Mouse (Mus musculus): ENCODE data around the gene Noc2l.

Gene Noc2l

DNA sequence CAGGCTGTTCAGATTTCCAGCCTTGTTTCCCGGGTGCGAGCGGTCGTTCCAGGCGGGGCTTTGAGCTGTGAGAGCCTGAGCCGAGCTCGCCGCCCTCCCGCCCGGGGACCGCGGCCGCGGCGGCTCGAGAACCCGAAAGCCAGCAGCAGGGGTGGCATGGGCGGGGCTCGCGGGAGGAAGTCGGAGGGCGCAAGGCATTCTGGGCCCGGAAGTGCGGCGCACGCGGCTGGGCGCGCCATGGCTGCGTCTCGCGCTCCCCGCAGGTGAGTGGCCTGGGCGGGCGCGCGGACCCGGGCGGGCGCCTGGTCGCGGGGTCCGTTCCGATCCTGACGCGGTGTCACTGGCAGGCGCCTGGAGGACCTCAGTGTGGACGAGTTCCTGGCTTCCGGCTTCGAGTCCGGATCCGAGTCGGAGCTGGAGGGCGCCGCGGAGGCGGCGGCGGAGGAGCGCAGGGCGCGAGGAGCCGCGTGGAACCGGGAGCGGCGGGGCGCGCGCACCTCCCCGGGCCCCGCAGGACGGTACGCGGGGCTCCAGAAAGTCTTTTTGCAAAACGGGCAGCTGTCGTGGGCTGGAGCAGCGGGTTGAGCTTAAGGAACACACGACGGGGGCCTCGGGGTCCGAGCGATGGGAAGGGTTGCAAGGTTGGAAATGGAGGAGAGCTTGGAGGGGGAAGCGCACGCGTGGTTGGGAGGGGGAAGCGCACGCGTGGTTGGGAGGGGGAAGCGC, at the start of gene Noc2l:
Gene Noc2l (plus strand): TSS at position 203 of the 726 bp plus-strand sequence.
- DNase-seq (ENCODE audit: low spot score in 2 of 2): peak; percentile 80 to 88

DNA sequence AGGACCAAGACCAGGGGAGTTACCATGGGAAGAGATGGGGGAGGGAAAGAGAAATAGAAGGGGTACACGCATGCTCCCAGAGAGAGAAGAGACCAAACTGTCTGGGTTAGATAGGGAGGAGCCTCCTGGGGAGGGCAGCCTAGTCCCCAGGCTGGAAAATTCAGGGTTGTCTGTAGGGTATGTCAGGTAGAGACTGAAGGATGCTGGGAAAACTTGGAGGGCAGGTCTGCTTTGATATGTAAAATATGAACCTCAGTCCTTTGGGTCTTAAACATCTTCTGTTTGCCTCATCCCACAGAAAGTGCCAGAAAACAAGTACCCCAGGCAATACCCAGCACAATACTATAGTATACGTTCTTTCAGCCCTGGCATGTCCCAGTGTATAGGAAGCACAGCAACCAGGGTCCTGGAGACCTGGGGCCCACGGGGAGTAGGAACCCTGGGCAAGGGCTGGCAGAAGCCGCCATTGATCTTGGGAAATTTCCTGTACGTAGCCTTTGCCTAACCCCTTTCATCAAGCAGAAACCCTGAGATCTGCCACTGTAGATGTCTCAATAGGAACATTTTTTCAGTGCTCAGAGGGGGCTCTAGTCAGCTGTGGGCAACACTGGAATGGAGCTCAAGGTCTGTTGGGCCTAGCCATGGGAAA, 47.5 kb upstream of the Noc2l start:
- no peak for DNase-seq (ENCODE audit: low spot score in 2 of 2)

DNA sequence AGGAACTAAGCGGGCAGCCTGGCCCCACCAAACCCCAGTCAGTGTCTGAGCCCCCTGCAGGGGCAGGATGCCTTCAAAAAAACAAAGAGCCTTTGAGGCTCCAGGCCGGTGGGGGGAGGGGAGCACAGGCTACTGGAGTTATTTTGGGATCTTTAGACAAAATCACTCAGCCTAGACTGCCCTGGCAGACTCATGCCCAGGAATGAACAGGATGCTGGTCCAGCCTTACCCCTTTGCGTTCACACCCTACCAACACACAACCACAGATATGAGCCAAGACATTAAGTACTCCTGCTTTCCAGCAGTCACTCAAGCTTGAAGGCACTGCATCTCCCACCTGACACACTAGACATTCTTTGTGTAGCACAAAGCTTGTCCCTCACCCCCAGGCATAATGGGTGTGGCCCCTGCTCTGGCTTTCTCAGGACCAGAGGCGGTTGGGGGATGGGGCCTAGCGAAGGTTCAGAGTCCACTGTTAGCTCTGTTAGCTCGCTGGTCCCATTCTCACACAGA, 46.9 kb upstream of the Noc2l start:
- no peak for DNase-seq (ENCODE audit: low spot score in 2 of 2)

DNA sequence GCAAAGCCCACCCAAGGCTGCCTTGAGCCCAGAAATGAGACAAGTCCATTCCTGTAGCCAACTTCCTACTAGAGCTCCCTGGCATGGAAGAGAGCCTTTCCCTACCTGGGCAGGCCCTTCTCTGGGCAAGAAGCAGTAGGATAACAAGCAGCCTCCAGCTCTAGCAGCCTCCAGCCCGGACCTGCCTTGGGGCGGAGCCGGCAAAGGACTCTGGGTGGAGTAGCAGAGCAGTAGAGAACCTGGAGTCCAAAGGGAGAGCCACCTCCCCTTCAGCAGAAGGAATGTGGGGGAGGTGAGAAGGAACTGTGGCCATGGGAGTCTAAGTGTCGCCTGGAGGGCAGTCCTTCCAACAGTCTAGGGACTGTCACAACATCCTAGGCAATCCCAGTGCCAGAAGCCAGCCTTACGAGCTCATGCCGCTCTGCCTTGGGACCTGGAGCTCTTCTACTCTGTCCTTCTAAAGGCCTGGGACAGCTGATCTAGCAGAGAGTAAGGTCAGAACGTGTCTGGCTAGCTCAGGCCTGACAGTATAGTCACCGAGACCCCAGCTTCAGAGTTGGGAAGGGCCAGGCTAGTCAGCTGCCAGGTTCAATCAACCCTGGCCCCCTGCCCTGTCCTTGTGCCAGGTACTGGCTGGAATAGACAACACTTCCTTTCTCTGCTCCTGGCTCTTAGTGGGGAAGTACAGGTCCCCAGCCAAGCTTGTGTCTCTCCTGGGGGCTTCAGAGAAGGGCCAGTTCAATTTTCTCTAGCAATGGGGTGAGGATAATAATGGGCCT, 43.2 kb upstream of the Noc2l start:
- DNase-seq (ENCODE audit: low spot score in 2 of 2): peak; percentile 56 to 69

DNA sequence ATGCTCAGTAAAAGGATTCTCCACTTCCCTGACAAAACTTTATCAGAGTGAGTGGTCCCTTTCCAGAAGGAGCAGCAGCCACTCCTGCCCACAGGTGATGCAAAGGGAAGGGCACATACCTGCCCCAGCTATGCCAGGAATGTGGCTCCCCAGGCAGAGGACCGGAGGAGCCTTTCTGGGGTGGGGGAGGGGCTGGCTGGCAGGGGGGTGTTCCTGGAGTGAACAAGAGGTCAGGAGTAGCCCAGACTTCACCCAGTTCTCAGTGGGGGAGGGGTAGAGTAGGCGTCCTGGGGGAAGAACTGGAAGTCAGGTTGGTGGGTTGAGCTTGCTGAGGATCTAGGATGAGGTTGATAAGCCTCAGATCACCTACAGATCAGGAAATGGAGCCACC, 42.6 kb upstream of the Noc2l start:
- DNase-seq (ENCODE audit: low spot score in 2 of 2): no peak

DNA sequence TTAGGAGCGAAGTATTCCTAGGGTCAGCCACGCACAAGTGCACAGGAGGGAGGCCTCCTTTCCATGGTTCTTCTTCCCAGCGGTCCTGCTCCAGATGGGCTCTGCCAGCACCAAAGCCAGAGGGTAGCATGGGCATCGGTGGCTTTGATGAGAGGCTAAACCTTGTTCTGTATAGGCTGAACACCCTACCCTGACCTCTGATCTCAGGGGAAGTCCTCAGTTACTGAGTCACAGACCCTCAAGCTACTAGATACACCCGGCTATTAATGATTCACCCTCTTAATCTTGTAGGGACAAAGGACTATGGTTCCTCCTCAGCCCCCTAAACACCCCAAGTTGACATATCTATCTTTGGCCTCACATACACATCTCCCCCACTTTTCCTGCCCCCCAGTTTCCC, 41.9 kb upstream of the Noc2l start:
- no peak for DNase-seq (ENCODE audit: low spot score in 2 of 2)

DNA sequence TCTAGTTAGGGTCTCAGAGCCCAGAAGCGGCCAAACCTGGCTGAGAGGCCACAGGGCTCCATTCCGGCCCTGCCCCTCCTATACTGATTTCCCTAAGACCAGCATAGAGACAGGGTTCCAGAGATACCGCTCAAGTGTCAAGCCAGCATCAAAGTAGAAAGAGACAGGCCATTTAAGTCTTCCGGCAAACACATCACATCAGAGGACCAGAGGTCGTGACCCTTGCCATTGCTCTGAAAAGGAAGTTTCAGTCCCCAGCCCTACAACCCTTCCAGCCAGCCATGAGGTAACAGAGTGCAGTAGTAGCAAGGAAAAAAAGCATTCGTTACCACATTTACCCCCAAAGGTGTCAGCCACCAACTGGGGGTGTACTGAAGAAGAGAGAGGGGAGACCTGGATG, 41.5 kb upstream of the Noc2l start:
- no peak for DNase-seq (ENCODE audit: low spot score in 2 of 2)

DNA sequence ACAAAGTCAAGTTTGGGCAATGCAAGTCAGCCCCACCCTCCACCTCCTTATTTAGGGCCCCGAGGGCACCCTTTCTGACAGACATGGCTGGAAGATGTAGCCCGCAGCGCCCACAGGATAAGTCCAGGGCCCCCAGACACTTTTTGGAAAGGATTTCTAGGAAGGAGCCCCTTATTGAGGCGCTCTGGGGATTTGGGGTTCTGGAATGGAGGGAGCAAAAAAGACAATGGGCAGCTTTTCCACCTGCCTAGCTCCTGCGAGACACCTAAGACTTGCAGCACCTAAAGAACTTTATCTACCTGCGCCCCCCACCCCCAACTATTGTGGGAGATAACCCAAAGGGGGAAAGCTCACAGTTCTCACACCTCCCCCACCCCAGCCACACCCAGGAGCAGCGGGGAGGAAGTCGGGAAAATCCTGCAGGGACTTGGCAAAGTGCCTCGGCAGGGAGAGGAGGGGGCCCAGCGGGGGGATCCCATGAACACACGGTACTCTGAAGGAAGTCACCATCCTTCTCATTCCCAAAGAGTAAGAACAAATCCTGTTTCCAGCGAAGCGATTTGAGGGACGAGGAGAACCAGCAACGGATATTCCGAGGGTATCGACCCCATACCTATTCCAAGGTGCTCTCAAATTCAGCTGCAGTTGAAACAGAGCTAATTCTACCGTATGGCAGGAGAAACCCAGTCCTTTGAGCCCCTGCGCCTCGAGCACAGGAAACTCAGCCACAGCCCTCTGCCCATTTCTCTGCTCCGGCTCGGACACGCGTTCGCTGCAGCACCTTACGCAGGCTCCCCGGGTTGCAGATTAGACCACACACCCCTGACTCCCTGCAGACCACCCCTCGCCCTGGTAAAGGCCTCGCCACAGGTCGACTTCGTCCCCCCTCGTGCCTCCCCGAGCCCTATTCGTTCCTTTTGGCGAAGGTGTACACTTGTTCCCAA, 39.6 kb upstream of the Noc2l start:
- peak; percentile 38 to 41 for DNase-seq (ENCODE audit: low spot score in 2 of 2)

DNA sequence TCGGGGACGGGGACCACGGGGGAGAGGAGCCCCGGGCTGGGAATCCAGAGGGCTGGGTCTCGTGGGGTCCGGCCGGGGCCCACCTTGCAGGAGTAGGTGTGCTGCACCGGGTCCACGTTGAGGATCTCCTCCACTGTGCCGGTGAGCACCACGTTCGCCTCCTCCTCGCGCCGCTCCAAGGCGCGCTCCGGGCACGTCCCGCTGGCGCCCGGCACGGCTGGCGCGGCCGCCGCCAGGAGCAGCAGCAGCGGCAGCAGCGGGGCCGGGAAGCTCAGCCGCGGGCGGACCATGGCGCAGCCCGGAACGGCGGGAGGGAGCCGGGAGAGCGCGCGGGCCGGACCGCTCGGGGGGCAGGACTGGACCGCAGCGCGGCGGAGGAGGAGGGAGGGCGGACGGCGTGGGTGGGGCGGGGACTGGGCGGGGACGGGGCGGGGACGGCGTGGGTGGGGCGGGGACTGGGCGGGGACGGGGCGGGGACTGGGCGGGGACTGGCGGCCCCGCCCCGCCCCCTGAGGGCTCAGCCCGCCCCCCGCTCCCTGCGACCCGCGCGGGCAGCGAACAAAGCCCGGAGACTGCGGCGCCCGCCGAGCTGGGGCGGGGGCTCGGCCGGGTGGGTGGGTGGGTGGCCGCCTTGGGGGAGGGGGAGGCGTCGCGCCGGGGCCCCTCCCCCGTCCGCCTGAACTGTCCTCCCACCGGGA, 38.5 kb upstream of the Noc2l start, which contains the start of gene Agrn:
Gene Agrn (minus strand): TSS at position 358 of the 698 bp plus-strand sequence.
- peak; percentile 46 to 64 for DNase-seq (ENCODE audit: low spot score in 2 of 2)

DNA sequence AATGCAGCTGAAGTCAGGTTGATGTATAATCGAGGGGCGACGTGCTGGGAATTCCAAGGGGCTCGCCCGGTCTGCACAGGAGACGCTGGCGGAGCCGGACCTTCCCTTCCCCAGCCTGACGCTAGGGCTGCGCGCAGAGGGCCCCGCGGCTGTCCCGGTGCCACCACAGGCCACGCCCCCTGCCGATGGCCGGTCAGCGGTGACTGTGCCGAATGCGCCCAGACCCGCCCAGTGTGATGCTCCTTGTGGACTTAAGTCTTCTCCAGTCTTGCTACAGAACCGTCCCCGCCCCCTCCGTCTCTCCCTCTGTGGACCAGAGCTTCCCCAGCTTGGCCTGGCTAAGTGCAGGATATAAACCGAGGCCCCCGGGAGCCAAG, 38.0 kb upstream of the Noc2l start:
- DNase-seq (ENCODE audit: low spot score in 2 of 2): peak; percentile 78 to 92

DNA sequence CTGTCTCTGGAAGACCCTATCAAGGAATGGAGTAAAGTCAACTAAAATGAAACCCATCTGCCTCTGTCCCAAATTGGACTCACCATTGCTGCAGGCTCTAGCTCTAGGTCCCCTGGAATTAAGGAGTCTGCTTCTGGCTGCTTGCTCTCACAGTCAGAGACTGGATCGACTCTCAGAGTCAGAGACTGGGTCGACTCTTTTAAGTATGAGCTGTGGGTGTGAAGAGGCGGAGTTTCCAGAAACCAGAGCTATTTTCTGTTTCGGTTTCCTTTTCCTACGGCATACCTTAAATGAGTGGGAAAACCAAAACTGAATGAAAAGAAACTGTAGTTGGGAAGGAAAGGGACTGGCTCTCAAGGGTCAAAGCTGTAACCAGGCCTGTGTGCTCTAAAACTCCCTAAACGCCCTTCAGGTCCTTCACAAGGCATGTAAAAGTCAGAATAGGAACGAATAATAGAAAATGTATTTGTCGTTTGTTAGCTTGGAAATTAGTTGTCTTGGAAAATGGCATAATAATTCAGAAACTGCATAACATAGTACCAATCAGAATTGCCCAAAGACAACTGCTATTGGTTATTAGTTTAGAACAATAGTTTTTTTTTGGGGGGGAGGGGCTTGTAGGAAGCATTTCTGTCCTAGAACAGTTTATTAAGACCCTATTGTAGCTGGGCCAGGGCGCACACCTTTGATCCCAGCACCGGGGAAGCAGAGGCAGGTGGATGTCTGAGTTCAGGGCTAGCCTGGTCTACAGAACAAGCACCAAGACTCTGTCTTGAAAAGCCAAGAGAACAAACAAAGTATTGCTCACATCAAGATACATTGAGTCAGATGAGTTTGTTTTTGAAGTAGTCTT, 35.0 kb upstream of the Noc2l start, which contains the start of gene Isg15:
Gene Isg15 (minus strand): TSS at position 196 of the 853 bp plus-strand sequence.
- no peak for DNase-seq (ENCODE audit: low spot score in 2 of 2)

DNA sequence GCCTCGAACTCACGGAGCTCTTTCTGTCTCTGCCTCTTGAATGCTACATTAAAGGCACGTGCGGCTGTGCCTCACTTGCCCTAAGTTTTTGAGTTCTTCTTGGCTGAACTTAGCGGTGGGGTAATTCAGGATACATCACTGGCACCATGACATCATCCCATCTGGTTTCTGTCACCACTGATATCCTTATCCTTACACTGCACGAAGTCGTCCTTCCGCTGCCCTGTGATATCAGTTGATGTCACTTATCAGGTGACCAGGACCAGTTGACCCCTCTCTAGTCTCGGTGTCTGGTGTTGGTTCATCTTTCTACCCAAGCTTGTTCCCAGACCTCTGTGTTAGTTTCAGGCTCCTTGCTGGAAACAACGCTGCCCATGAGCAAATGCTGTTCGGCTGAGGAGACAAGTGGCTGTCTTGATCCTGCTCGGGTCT, 33.3 kb upstream of the Noc2l start:
- no peak for DNase-seq (ENCODE audit: low spot score in 2 of 2)

DNA sequence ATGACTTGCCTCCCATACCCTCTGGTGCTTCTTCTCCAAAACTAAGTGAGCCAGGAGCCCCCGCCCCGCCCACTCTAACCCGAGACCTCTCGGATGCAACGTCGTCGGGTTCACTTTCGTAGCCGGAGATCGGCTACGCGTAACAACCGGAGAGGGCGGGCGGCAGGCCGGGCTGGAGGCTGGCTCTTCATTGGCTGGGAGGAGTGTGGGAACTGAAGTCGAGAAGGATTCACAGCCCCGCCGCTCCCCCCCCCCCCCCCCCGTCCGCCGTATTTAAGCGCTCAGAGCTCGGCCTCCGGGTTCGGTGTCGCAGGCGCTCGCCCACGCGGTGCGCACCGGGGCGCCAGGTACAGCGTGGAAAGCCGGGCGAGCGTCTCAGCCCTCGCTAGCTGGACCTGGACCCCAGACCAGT, 32.8 kb upstream of the Noc2l start, which contains the start of gene AW011738:
Gene AW011738 (plus strand): TSS at position 304 of the 412 bp plus-strand sequence.
- DNase-seq (ENCODE audit: low spot score in 2 of 2): peak in 1 of 2 experiments; percentile 66

DNA sequence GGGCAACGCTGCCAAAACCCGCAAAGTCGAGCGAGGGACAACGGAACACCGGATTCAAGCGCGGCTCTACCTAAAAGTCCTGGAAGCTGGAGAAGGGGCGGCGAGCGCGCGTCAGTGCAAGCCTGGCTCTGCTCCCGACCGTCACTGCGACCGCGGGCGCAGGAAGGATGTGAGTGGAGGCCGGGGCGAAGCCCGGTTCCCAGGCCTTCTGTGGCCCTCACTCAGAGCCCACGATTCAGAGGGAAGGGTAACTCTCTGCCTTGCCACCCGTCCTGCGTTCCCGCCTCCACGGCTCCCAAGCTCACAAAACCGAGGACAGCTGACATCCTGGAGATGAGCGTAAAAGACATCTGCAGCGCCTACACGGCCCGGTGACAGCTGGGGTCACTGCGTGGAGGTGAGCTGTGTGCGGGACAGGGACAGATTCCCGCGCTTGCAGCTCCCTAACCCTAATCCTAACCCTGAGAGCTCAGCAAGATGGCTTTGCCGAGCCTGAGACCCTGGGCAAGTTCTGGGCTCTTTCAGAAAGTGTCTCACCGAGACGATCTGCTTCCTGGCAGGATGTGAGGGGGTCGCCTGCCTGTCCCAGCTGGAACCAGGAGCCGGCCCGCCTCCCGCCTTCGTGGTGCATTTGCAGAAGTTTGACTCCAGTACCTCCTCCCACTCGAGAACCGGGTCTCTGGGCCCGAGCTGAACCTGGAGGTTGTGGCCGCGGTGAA, 32.2 kb upstream of the Noc2l start:
- no peak for DNase-seq (ENCODE audit: low spot score in 2 of 2)

DNA sequence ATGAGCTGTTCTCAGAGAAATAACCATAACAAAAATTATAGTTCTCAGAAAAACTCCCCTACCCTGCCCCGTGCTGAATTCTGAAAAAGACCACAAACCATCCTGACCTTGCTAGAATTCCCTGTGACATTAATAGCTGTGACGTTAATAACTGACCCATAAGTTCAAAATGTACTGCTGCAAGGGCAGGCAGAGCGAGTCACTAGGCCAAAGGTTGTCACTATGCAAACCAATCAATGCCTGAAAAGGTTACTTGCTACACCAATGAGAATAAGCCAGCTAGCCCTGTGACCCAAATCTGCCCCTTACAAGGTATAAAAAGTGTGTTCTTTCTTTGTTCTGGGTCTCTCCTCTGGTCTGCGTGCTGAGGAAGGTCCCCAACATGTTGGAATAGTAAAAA, 26.9 kb upstream of the Noc2l start:
- DNase-seq (ENCODE audit: low spot score in 2 of 2): no peak

DNA sequence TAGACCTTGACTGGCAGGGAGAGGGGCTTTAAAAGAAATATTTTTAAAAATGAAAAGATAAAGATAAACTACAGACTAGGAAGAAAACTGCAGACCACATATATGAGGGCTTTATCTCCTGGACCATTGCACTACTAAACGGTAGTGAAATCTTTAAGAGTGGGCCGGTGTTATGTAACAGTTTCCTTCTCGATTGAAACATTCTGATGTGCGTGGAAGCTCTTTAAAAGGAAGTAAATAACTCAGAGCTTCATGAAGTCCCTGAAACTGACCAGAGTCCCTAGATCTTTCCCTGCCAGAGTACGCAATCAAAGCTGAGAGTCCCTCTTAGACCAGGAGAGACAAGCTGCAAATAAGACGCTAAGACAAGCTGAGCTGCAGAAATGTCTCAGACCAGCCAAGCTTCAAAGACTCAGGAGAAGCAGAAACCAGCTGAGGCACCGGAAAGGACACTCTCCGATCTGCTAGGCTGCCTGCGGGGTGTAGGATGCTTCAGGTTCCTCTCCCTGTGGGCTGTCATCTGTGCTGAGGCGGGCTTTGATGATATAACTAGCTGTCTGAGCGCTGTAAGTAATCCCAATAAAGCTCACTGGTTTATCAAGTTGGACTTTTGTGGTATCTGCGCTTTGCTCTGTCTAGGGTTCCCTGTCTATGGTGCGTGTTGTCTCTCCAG, 25.7 kb upstream of the Noc2l start:
- no peak for DNase-seq (ENCODE audit: low spot score in 2 of 2)

DNA sequence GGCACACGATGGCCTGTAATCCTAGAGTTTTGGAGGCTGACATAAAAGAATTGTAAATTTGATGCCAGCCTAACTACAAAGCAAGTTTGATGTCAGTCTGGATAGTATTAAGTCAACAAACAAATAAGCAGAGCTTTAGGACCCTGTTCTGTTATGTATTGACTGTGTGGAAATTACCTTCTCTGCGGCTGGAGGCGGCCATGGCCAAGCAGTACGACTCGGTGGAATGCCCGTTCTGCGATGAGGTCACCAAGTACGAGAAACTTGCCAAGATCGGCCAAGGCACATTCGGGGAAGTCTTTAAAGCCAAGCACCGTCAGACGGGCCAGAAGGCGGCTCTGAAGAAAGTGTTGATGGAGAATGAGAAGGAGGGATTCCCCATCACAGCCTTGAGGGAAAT, 22.7 kb upstream of the Noc2l start:
- DNase-seq (ENCODE audit: low spot score in 2 of 2): no peak

DNA sequence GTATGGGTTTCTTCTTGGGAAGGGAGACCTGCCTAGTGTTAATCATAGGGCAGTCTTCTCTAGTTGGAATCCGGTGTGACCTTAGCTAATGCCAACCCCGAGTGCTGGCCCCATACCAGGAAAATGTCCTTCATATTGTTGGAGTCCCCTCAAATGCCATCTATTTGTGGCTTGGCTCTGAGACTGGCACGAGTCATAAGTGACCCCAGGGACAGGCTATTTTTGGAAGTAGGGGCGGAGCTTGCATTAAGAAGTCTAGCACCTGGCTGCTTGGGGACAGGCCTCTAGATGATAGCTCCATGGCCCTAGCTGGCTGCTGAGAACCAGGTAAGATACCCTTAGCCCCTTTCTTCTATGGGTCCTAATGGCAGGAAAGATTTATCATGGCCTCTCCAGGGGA, 20.2 kb upstream of the Noc2l start, which contains the start of gene Perm1:
Gene Perm1 (plus strand): TSS at position 220 of the 400 bp plus-strand sequence.
- DNase-seq (ENCODE audit: low spot score in 2 of 2): no peak
